Mouse (Mus musculus): Measurements from ENCODE around the gene Trpm8.

Trpm8 gene

DNA sequence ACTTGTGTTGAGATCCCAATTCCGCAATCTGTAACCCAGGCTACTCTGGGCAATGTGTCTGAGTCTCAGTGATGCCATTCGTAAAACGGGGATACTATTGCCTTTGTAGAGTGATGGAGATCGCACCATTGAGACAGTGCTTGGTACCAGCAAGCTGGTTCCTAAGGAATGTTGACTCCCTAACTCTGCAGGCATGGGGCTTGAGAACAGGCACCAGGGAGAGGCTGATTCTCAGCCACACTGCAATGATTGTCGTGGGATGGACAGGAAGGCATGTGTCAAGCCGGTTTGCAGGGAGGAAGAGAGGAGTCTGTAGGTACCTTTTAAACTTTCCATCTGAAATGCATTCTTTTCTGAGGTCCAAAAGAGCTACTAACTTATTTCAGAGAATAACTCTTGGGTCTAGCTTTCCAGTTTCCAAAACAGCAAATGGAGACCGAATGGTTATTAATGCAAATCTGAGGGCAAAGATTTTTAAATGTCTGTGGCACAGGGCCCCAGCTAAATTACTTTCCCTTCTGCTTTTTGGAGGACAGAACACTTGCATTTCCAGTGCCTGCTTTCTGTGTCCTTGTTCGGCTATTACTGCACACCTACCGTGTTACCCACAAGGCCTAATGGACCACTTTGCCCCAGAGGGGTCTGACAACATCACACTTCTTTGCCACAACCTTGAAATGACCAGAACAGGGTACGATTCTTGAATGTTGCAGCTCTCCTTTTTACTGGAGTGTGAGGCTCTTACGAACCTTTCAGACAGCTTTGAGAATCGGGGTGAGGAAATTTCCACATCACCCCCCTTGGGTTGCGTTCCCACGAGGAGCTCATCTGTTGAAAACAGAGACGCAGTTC lies 6.1 kb downstream of the Trpm8 start:
- no peak for ATAC-seq (ENCODE audit: insufficient number of reproducible peaks, low FRiP score, low TSS enrichment)

DNA sequence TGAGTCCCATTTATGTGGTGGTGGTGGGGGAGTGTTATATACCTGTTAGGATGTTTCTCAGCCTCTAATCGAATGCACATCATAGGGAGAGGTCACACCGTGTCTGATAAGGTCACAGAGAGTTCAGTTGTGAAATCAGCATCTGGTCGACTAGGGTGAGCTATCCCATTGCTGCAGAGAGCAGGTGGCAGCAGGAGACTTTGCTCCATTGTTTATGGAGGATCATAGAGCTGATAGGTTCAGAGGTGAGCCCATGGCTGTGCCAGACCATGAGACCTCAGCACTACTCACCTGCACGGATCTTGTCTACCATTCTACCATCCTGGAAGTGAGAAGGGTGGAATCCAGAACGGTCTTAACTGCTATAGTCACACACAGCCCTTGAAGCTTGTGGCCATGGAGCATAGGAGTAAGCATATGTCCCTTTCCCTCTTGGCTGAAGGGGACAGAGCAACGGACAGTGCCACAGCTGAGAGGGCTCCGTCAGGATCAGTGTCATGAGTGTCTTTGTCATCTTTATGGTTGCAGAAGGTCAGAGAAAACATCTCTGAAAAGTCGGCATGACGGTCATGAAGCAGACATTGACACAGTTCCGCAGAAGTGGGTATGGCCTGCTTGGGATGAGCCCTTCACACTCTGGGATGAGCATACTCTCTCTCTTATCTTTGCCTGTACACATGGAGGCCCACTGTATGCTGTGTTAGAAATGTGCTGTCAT lies 6.9 kb downstream of the Trpm8 start:
- 0 out of 2 replicates have a peak, but pooled peaks have one; percentile 3 for ATAC-seq (ENCODE audit: insufficient number of reproducible peaks, low FRiP score, low TSS enrichment)

DNA sequence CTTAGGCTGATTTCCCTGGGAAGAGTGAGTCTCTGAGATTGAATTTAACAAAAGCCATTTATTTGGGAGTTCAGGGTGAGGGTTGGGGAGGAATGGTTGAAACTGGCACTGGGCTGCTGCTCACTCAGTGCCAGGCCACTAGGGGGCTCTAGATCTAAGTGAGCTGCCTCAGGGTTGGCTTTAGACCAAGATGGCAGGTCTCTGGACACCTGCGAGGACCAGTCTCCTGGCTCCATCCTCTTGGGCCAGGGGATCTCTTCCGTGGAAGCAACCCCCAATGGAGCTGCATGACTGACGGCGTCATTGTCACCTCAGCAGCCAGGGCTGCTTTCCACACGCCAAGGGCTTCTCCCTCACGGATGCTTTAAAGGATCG lies 7.5 kb downstream of the Trpm8 start:
- no peak for ATAC-seq (ENCODE audit: insufficient number of reproducible peaks, low FRiP score, low TSS enrichment)

DNA sequence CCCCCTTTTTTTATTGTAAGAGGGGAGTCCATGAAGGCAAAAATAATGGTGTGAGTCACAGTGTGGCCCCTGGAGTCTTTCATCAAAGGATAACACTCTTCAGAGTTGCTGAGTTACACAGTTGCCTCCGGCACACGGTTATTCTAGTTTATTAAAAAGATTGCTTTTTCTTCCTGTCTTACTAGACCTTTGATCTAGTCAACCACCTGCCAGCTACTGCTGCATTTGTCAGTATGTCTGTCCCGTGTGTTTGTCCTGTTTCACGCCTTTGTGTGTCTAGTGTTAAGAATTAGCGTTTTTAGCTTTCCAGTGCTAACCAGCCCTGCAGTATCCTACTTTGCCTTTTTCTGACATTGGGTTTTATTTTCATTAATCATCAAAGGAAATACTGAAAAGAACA lies 8.2 kb downstream of the Trpm8 start:
- ATAC-seq (ENCODE audit: insufficient number of reproducible peaks, low FRiP score, low TSS enrichment), result no peak

DNA sequence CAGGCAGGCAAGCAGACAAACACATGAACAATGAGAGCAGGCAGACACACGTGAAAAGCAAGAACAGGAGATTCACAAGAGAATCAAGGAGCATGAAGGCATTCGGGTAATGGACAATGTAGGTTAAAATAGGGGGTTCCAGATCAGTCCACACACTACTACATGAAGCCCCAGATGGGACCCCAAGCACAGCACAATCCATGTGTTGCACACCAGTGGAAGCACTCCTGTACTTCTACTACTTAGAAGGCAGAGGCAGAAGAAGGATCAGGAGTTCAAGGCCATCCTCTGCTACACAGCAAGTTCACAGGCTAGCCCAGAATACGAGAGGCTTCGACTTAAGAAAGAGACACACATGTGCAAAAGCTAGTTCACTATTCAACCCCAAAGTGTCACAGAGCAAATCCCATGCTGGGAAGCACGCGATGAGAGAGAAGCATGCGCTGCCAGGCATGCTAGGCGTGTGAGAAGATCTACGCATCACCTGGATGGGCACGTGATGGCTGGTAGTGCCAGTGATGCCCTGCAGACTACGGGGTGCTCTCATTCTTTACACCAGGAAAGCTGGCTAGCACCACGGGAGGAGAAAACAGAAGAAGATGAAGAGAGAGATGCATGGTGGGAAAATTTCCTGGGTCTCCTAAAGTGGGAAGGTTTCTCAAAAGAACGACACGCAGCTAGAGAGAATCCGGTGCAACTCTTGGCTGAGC lies 8.8 kb downstream of the Trpm8 start:
- no peak for ATAC-seq (ENCODE audit: insufficient number of reproducible peaks, low FRiP score, low TSS enrichment)

DNA sequence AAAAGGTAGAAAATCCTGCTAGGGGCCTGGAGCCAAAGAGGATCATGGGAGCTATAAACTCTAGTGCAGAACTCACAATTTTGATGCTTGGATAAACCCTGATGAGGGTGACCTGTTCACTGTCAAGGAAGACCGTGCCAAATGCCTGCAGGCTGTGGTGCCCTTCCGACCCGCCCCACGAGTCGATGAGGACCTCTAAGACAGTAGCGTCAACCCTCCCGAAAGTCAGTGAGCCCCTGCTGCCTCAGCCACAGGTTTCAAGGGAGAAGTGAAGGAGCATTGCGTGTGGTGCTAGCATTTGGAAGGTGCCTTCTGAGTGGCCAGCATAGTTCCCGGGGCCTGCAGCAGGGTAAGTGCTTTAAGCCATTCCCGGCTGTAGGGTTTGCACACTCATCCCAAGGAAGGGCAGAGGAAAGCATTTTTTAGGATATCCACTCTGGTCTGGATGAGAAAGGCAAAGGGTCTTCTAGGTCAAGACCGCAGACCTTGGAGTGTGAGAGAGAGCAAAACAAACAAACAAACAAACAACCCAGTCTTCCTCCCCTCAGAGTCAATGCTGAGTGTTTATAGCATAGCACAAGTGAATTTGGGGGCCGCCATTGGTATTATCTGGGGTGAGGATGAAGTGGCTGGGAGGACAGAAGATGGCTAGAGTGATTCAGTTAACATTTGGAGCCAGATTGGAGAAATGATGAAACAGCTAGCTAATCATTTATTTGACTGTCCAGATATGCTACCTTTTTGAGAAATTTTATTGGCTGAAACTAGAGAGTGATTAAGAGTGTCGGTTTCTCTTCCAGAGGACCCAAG lies 9.6 kb downstream of the Trpm8 start:
- no peak for ATAC-seq (ENCODE audit: insufficient number of reproducible peaks, low FRiP score, low TSS enrichment)

DNA sequence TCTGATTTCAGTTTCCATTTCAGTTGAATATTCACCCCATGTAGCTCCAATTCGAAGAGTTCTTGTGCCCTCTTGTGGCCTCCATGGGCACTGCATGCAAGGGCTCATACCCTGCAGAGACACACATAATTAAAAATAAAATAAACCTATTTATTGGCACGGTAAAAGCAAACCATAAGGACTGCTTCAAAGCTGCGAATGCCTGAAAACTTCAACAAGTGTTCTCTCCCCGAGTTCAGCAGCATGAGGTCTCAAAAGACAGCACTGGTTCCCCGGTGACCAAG lies 10.2 kb downstream of the Trpm8 start:
- no peak for ATAC-seq (ENCODE audit: insufficient number of reproducible peaks, low FRiP score, low TSS enrichment)

DNA sequence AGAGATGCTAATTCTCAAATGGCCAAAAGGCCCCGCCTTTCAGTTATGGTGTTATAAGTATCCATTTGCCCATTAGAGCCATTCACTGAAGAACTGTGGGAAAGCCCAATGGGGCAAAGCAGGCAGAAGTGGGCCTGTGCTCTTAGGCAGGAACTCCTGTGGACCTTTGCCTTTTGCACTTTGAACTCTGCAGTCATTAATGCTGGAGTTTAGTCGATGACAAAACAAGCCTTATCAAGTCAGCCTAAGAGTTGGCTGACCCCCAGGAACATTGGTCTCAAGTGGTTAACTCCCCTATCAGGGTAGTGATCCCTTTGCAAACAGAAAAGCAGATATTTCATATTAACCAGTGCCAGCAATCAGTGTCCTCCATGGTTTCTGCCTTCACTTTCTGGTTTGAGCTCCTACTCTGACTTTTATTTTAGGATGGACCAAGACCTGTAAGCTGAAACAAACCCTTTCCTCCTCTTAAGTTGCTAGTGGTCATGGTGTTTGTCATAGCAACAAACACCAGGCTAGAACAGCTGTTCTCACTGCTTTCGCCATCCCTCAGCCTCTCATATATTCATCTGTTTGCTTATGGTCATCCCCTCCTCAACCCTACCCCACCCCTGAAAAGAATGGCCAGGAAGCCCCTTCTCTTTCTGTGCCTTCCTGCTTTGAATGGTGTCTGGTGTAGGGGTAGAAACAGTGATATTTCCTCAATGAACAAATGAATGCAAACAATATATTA lies 10.8 kb downstream of the Trpm8 start:
- ATAC-seq (ENCODE audit: insufficient number of reproducible peaks, low FRiP score, low TSS enrichment), result no peak

DNA sequence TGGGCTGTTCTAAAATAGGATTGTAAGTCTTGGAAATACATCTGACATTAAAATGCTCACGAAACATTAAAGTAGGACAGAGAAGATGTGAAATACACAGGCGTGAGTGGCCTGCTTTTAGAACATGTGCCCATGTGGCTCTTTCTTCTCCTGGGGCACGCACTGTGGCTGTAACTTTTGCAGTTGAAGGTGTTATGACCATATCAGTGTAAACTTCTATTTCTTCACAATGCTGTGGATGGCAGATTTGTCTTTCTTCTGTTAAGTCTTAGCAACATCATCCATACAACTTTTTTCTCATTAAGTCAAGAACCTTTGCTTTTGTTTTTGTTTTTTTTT lies 11.3 kb downstream of the Trpm8 start:
- no peak for ATAC-seq (ENCODE audit: insufficient number of reproducible peaks, low FRiP score, low TSS enrichment)

DNA sequence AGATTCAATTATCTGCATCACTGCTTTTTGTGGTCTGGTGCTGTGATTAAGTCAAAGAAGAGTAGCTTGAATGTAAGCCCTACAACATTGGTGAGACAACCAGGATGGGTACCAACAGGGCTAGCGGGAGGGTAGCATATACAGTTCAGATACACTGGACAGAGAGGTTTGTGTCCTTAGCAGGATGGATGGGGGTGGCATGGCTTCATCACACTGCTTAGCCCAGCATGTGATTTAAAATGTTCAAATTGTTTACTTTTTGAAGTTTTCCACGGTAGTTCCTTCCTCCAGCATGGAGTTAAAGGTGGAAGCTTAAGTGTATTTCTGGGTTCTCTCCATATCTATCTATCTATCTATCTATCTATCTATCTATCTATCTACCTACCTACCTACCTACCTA lies 11.7 kb downstream of the Trpm8 start:
- no peak for ATAC-seq (ENCODE audit: insufficient number of reproducible peaks, low FRiP score, low TSS enrichment)

DNA sequence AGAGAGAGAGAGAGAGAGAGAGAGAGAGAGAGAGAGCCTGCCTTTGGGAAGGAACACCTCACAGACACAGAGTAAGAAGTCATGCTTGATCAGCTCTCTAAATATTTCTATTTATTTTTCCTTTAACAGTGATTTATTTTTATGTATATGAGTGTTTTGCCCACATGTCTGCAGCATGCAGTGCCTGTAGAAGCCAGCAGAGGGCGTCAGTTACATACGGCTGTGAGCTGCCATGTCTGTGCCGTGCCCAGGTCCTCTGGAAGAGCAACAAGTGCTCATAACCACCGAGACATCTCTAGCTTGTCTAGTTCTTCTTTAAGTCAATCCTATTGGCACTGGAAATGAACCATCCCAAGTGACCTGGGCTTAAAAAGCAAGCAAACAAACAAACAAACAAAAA lies 12.5 kb downstream of the Trpm8 start:
- ATAC-seq (ENCODE audit: insufficient number of reproducible peaks, low FRiP score, low TSS enrichment), result no peak

DNA sequence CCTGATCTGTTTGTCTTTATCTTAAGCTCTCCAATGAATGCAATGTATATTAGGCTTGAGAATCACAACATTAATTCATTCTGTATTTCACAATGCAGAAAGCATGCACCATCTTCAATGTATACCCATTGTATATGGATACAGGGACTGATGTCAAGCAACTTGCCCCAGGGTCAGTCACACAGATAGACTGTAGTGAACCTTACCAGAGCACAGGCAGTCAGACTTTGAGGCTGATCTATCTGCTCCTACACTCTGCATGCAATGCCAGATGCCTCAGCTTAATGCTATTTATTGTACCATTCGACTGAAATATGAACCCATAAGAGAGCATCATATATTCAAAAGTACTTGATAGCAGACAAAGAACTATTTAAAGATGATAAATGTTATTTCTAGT lies 13.1 kb downstream of the Trpm8 start:
- ATAC-seq (ENCODE audit: insufficient number of reproducible peaks, low FRiP score, low TSS enrichment), result no peak

DNA sequence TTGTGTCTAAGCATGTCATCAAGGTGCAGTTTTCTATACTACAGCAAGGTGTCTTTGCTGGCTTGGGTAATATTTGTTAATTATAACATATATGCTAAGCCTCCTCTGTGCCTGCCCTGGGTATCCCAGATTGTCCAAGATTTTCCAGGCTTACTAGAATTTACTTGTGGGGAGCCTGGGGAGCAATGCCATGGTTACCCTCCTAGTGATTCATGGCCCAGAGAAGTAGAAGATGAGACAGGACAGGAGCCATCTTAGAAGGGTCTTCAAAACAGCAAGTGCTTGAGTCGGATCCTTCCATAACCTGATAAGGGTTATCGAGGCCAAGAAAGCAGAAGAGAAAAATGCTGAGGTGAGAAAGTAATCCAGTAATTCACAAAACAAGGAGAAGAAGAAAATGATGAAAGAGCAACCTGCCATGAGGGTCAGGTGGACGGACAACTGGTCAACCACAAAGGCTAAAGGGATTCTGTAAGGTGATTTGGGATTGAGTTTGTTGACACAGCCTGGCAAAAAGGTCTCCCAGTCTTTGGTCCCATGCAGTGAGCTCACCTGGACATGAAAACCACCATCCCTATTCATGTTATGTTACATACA lies 14.0 kb downstream of the Trpm8 start:
- ATAC-seq (ENCODE audit: insufficient number of reproducible peaks, low FRiP score, low TSS enrichment), result no peak

DNA sequence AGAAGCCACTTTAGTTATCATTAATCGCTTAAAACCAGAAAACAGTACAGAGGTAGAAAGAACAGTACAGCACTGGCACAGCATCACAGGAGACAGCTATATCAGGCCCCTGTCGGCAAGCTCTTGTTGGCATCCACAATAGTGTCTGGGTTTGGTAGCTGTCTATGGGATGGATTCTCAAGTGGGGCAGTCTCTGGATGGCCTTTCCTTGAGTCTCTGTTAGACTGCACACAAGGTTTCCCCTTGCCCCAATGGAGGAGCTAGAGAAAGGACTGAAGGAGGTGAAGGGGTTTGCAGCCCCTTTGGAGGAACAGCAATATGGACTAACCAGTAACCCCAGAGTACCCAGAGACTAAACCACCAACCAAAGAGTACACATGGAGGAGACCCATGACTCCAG lies 14.6 kb downstream of the Trpm8 start:
- ATAC-seq (ENCODE audit: insufficient number of reproducible peaks, low FRiP score, low TSS enrichment), result no peak

DNA sequence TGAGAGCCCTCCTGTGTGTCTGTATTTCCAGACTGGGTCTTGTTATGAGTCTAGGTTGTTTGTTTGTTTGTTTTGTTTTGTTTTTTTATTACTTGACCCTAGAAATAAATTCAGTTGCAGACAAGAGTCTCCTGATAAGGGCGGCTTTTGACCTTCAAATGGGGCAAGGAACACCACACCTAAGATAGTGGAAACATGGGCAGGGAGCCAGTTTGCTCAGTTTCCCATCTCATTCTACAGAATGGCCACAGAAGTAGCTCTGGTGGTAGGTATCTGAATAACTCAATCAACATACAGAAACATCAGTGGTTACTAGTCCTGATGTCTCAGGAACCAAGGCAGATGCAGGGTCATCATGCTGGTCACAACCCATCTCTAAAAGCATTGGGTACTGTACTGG lies 17.2 kb downstream of the Trpm8 start:
- no peak for ATAC-seq (ENCODE audit: insufficient number of reproducible peaks, low FRiP score, low TSS enrichment)

DNA sequence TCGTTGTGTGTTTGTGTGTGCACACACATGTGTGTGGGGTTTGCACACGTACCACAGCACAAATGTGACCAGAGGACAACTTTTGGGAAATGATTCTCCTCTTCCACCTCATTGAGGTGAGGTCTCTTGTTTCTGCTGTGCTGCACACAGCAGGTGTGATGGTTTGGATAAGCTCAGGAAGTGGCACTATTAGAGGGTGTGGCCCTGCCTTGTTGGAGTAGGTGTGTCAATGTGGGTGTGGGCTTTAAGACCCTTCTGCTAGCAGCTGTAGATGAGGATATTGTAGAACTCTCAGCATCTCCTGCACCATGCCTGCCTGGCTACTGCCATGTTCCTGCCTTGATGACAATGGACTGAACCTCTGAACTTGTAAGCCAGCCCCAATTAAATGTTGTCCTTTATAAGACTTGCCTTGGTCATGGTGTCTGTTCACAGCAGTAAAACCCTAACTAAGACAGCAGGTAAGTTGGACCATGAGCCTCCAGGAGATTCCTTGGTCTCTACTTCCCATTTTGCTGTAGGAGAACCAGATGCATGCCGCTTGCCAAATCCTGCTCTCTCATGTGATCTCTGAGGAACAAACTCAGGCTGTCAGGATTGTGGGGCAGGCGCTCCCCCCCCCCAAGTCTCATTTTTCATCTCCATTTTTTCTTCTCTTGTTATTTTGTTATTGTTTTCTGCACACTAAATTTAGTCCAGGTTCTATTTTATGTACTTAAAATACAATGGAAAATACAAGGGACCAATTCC lies 18.9 kb downstream of the Trpm8 start:
- ATAC-seq (ENCODE audit: insufficient number of reproducible peaks, low FRiP score, low TSS enrichment), result no peak

DNA sequence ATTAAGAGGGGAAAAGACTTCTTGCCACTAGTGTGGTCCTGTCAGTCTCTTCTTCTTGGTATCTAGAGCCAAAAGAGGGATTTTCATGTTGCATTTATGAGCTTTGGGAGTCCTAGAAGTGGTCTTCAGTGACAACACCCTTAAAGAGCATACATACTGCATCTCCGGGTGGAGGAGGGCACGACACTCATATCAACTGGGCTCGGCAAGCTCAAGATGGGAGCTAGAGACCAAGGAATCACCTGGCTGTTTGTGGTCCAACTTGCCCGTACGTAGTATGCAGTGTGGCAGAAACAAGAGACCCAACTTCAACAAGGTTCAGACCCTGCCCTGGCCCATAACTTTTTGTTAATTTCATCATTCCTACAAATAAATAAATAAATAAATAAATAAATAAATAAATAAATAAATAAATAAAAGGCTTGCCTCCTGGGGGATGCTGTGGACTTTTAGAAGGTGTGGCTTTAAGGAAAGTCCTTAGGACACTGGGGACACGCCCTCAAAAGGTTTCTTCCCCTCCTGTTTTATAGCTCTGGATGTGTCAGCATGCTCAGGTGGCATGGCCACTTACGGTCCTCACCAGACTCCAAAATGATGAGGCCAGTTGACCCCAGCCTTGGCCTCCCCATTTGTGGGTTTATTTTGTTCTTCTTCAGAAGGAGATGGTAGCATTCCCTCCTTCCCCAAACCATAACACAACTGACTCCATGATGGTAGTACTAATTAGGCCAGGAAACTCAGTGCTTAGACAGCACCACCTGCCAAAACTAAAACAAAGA lies 20.2 kb downstream of the Trpm8 start:
- ATAC-seq (ENCODE audit: insufficient number of reproducible peaks, low FRiP score, low TSS enrichment), result no peak

Measured in cerebellum, adult (tissue).